Mouse (Mus musculus) forelimb bud, embryonic 11.5 days (tissue): ENCODE measurements at regions not wholly inside any gene's neighbourhood (a gene's known extent, or its start where the extent isn't known, plus 50 kb on each side); places are given as distances from the start of the nearest gene placed in this dataset.

Experiments
- DNase-seq: peaks from one replicate; pipeline ENCODE4 v3.0.0-alpha.2; 2012; ENCODE audit warnings: low read depth, low spot score

GRCm38 (mm10) chr2:166406826-166407225 is 251.4 kb upstream of the Sulf2 start:
- no peak for DNase-seq

DNA sequence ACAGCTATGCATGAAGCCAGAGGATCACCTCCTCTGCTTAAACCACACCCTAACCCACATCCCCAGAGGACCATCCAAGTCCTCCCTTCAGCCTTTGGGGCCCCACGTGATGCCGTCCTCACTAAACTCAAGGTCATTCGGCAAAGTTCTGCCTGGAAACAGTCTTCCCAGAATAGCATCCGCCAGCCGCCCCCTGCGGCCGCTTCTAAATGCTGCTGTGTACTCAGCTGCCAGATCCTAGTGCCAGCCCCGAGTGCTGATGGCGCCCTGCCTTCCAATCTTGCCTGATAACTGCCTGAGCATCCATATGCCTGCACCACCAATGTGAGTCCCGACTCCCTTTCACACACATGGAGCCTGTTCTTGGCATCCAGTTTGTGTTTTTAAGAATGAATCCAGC is 247.9 kb upstream of the Sulf2 start:
- DNase-seq: no peak

DNA sequence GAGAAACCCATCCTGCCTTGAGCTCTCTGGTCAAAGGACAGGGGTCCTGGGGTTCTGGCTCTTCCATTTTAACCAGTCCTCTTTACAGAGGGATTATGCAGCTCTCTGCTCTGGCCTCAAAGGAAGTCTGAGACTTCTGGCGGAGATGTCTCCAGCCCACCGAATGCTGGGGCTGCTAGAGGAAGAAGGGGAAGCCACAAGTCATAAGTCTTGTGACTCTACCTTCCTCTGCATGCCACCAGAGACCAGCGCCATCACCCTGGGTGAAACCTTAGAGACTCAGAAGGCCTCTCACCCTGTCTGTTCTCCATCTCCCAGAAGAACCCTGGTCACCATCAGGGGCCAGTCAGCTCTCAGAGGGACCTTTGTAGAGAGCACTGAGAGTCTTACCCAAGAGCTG is 246.4 kb upstream of the Sulf2 start:
- no peak for DNase-seq

GRCm38 (mm10) chr2:166400304-166400703 is 244.8 kb upstream of the Sulf2 start:
- DNase-seq: no peak

DNA sequence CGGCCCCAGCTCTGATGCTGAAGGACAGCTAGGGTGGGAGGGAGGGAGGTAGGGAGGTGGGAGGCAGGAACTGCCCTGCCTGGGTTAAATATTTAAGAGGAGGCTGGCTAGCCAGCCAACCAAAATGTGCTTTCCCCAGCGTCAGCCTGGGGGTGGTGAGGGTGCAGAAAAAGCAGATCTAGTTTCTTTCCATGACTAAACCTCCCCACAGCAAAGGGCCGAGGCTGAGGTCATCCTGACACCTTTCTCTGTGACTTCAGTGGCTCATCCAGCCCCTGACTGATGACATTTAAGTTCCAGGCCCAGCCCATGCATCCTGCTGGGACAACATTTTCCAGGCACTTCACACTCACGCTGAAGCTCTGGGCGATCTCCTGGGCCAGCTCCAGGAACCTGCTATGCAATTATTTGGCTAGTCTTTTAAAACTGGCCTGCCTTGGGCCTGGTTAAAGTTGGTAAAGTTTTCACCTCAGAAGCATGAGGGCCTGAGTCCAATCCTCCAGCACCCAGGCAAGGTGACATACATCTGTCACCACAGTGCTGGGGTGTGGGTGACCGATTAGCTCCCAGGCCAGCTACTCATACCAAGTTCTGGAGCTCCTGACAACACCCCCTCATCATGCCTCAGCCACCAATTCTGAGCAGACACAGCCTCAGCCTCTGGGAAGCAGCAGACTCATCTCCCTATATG is 243.8 kb upstream of the Sulf2 start:
- no peak for DNase-seq

DNA sequence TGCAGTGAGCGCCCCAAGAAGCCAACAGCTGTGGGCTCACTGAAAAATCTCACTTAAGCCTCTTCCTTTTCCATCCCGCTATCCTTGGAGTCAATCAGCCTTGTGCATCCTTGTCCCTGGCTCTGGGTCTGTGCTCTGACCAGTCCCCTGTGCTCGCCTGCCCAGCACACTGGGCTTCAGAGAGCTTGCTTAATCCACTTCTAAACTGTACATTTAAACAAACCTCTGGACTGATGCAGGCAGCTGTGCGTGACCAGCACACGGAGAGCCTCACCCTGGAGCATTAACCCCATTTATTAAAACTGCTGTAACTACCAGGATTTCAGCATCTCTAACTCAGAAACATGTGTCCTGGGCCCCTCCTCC is 243.3 kb upstream of the Sulf2 start:
- no peak for DNase-seq

- no peak for DNase-seq
Measured at GRCm38 (mm10) chr2:166398156-166398555, 242.7 kb upstream of the Sulf2 start.

DNA sequence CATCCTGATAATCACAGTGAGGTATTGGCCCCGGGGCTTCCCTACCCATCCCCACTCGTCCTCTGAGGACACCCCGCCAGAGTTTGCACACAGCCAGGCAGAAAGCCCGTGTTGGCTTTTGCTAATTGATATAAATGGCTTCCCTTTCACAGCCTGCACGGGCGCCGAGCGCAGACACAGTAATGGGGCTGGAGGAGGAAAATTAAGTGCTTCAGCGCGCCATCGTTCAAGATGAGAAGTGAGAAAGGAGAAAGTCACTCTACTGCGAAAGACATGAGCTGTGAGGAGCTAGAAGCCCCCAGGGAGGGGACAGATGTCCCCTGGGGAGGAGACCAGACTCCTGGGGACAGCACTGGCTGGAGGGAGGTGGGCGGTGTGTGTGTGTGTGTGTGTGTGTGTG is 239.2 kb upstream of the Sulf2 start:
- DNase-seq: no peak

- DNase-seq: no peak
Measured at GRCm38 (mm10) chr2:166391176-166391575, 235.7 kb upstream of the Sulf2 start.

- peak; percentile 75 for DNase-seq
Measured at GRCm38 (mm10) chr2:166388050-166388449, 232.6 kb upstream of the Sulf2 start.

DNA sequence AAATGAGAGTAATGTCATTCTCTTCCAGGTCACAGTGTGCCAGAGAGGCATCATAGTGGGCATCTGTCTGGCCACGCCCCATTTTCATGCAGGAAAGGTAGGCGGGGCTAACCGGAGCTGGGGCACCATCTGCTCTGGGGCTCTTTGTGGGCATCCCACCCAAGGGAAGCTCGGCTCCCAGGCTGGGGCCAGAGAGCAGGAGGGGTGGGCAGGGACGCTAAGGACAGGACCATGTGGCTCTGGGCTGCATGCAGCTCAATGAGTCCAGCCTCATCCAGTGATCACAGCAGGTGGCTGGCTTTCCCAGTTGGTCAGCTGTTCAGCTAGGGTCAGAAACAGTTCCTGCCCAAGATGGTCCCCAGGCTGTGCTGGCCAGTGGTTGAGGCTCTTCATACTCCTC is 231.4 kb upstream of the Sulf2 start:
- DNase-seq: no peak

DNA sequence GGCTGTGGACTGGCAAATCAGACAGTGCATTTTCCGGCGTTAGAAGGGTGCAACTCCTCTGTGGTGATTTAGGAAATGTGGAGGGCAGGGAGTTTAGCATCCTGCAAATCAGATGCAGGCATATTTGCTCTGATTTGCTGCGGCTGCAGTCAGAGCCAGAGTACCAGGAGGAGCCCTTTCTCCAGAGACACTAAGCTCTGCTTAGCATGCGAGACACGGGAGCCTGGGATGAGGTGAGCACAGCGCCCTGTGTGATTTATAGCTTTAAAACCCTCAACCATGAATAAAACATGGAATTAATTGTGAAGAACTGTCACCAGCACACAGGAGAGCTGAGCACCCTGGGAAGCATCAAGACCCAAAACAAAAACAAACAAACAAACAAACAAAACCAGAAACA is 229.1 kb upstream of the Sulf2 start:
- DNase-seq: no peak

- DNase-seq: no peak
Measured at GRCm38 (mm10) chr2:166383356-166383755, 227.9 kb upstream of the Sulf2 start.

DNA sequence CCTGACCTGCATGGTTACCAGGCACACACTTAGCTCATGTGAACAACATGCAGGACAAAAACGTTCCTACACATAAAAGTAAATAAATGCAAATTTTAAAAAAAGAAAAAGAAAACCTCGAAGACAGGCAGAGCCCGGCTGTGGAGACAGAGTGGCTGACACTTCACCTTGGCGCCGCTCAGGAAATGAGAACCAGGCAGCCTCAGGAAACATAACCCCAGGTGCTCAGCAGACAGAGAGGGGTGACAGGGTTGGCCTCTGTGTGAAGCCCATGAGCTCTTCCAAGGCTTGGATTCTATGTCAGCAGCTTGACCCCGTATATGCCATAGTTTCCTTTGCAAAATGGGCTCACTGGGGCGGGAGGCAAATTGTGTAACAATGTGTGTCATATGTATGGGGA is 226.7 kb upstream of the Sulf2 start:
- no peak for DNase-seq

GRCm38 (mm10) chr2:166380854-166381253 is 225.4 kb upstream of the Sulf2 start:
- DNase-seq: no peak

GRCm38 (mm10) chr2:166378325-166378724 is 222.9 kb upstream of the Sulf2 start:
- no peak for DNase-seq

DNA sequence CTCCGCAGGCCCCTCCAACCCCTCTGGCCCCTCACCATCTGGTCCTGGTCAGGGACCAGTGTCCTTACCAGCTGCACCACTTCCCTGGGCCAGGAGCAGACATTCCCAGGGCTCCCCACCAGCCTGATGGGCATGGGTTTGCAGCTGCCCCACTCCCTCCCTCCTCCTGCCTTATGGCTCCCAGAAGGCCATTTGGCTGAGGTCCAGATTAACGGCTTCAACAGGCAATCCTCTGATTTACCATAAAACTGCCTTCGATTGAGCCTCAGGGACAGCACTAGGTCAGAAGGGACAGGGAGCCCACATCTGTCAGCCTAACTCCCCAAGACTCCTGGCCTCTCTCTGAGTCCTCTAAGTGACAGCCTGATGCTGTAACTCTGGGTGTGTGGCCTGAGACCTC is 221.9 kb upstream of the Sulf2 start:
- peak; percentile 63 for DNase-seq

DNA sequence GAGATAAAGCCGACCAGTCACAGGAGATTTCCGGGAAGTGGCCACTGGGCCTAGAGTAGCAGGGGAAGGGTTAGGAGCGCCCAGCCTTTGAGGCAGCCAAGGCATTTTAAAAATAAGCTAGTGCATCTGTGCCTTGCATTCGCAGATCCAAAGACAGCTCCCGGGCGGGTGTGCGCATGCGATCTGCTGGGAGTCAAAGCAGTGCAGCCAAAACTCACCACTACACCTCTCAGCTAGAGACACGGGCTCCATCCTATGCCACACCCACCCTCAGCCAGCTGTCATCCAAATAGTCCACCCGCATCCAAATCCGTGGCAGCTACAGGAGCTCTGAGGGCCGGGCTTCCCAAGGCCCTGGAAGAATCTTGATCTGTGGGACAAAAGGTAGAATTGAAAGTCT is 220.2 kb upstream of the Sulf2 start:
- DNase-seq: no peak

DNA sequence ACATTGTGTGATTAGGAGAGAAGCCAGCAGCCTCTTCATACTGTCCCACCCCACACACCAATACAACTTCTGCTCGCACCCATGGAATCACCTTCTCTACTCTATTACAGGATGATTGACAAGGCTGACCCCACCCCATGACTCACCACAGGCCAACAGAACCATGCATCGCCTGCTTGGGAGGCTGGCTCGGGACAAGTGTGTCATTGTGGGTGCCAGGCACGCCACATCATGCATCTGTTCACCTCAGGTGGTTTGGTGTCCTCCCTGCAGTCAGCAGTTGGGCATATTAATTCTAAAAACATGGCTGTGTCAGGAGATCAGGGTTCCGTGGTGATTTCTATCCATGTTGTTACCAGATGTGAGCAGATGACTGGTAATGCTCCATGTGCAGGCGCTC is 215.3 kb upstream of the Sulf2 start:
- no peak for DNase-seq

DNA sequence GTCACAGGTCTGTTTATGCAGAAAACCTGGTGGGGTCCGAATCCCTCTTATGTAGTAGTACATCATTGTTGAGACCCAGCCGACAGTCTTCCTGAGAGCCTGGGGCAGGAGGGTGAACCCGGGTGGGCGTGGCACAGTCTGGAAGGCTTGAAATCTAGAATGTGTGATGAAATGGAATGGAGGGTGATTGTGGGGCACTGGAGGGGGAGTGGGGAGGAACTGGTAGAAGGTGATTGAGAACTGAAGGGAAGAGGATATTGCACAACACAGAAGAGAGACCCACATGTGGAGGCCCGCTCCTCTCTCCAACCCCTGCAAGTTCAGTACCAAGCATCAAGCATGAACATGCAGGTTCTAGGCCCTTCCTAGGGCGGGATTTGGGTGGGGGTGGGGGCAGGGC is 206.2 kb upstream of the Sulf2 start:
- DNase-seq: no peak

- no peak for DNase-seq
Measured at GRCm38 (mm10) chr2:166360786-166361185, 205.3 kb upstream of the Sulf2 start.

DNA sequence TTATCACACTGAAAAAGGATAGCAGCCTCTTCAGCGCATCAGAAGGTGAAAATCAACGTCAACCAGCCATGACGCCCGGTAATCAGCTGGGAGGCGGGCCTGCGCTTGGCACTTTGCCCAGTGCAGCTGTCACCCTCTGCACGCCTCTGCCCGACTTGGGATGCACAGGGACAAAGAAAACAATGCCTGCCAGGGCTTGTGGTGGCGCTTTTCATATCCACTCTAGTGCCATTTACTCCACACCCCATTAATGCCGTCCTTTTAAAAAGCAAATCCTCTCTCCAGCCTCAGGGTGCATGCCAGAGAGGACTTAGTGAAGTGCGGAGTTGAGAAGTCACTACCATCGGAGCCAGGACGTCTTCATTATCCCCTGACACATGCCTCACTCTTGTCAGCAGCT is 204.5 kb upstream of the Sulf2 start:
- no peak for DNase-seq

DNA sequence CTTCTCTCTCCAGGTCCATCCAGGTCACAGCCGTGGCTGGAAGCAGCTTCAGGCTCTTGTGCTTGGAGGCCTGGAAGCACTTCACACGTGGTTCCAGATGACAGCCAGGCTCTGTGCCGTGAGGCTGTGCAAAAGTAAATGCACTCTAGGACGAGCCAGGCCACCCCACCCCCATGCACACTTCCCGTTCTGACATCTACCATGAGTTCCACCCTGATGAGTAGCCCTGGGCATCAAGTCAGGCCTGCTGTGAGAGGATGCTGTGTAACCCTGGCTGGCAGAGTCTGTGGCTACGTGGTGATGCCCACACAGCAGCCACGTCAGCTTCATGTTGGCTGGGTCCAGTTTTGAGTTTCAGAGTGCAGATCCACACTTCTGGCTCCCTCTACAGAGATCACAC is 202.4 kb upstream of the Sulf2 start:
- DNase-seq: no peak

- no peak for DNase-seq
Measured at GRCm38 (mm10) chr2:166355944-166356343, 200.5 kb upstream of the Sulf2 start.
